Mouse (Mus musculus) adrenal gland, adult (tissue): ENCODE measurements at regions not wholly inside any gene's neighbourhood (a gene's known extent, or its start where the extent isn't known, plus 50 kb on each side); places are given as distances from the start of the nearest gene placed in this dataset.
"Not testable (repeated sequence)": the region's sequence is repeated elsewhere in the genome, so short reads cannot be mapped to it uniquely, and the experiment has no call there.

ENCODE experiments used
- DNase-seq, 2 experiments: peaks; one replicate each; pipeline ENCODE4 v3.0.0; 2022 to 2023; ENCODE audit warnings: low spot score in 1 of 2; ENCODE audit not compliant: inconsistent age in 2 of 2

- no peak for DNase-seq
Measured at GRCm38 (mm10) chr6:144940871-144941380, 135.1 kb downstream of the Bcat1 start.

- no peak for DNase-seq
Measured at GRCm38 (mm10) chr6:144938613-144939236, 137.3 kb downstream of the Bcat1 start.

DNA sequence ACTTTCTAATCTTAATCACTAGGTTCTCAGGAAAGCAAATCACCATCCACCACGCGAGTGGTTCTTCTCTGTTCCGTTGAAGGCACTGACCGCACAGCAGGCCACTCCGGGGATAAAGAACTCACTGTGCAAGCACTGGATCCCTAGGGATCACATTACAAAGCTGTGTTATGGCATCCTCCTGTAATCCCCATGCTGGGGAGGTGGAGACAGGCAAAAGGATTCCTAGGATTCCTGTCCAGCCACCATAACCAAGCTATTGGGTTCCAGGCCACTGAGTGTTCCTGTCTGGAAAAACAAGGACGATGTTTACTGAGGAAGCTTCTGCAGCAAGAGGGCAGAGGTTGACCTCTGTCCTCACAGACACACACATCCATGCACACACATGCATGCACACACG lies 138.8 kb downstream of the Bcat1 start:
- no peak for DNase-seq

DNA sequence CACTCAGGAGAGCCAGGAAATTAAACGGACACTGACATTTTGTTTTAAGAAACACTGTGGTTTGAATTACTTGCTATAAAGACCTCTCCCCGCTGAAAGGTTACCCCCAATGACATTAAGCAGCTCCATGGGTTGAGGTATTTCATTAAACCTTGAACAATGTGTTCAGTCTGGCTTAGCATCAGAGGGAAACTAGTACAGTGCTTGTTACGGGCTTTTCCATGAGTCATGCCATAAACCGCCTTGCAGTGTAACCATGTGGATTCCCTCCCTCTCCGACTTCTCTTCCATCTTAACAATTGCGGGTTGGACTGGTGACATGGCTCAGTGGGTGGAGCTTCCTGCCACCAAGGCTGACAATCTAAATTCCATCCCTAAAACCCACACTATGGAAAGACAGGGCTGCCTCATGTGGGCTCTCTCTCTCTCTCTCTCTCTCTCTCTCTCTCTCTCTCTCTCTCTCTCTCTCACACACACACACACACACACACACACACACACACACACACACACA lies 142.2 kb downstream of the Bcat1 start:
- DNase-seq = peak; percentile 10 to 22

DNA sequence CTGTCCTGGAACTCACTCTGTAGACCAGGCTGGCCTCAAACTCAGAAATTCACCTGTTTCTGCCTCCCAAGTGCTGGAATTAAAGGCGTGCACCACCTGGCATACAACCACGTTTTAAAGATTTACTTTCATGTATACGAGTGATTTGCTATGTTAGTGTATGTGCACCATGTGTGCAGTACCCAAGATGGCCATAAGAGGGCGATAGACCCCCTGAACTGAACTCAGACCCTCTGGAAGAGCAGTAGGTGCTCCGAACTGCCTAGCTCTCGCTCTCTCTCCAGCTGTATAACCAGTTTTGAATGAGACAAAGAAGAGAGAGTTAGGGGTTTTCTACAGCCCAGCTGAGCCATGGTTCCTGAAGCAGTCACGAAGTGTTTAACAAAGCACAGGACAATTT lies 143.6 kb downstream of the Bcat1 start:
- no peak for DNase-seq

GRCm38 (mm10) chr6:144929959-144930358 lies 146.0 kb downstream of the Bcat1 start:
- no peak for DNase-seq

DNA sequence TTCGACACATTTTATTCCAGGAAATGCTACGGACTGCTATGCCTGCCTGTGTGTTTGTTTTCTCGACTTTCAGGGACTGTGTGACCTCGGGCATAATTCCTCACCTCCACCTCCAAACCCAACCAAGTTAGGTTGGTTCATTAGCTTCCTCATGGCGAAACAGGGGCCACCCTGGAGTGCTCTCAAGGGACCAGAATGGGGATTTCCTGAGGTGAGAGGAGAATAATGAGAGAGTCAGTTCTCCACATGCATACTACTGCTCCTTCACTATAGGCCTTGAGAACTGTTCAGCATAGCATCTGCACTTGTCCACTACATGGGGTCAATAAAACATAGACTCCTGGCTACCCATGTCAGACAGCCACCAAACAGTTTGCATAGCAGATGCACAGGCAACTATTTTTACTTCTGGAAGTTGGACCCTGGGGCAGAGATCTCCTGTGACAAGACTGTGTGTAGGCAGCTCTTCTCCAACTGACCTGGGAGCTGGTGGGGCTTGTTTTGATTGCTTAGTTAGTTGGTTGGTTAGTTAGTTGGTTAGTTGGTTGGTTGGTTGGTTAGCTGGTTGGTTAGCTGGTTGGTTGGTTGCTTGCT lies 146.6 kb downstream of the Bcat1 start:
- DNase-seq = no peak

GRCm38 (mm10) chr6:144927599-144927998 lies 145.8 kb upstream of the Sox5 start:
- no peak for DNase-seq

DNA sequence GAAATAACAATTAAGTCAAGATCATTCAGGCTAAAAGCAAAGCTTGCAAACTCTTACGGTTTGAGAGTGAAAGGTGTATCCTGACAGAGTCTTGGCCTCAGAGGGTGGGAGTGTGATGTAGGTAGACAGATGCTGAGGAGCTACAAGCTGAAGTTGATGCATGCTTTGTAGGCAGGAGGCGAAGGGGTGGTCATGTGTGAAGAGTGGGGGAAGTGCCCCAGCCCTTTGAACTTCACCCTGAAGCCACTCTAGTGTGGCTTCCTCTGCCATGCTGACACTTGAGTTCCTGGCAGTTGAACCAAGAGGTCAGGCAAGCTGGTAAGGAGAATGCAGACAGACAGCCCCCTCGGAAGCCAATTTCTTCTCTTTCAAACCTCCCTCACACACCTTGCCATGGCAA lies 141.0 kb upstream of the Sox5 start:
- no peak for DNase-seq

DNA sequence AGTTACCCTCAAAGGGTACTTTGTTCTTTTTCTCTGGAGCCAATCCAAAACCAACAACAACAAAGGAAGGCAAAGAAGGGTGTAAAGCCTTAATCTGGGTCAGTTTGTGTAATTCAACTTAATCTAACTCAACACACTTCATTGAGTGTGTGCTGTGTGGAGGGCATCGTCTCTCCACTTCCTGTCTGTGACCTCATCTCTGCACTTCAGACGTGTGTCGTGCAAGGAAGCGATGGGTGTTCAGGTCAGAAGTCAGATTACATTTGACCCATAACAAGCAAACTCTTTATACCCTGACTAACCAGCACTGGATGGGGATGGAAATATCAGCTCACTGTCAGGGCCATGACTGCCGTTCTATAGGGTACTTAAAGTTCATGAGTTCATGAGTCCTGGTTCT lies 138.0 kb upstream of the Sox5 start:
- no peak for DNase-seq

DNA sequence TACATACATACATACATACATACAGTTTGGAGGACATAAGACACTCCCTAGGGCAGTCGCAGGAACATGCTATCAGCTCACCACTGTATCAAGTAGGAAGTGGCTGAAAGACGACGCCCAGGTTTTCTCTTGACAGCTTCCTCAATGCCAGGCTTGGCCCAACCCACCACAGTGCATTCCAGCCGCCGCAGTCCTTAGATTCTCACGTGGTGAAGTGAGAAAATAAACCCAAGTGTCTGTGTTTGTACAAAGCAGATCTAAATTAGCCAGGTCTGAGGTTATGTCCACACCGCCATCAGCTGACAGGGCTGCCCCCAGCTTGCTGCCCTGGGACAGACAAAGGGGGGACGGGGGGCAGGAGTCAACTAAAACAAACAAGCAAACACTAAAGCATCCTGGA lies 135.4 kb upstream of the Sox5 start:
- no peak for DNase-seq

DNA sequence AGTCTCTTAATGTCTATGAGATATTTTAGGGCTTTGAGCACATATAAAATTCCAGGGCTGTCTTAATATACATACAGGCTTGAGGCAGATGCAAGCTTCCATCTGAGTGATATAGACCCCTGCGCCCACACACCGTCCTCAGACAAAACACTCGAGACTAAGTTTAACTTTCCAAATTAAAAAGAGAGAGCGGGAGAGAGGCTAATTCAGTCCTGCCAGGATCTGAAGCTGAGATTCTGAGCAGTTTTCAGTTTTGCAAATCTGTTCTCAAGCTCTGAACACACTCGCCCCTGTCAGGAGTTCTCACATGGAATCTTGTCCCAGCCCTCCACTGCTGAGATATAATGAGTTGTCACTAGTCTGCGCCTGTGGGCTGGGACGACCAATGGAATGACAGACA lies 130.0 kb upstream of the Sox5 start:
- DNase-seq = no peak

- DNase-seq = no peak
Measured at GRCm38 (mm10) chr6:144910392-144910791, 128.6 kb upstream of the Sox5 start.

DNA sequence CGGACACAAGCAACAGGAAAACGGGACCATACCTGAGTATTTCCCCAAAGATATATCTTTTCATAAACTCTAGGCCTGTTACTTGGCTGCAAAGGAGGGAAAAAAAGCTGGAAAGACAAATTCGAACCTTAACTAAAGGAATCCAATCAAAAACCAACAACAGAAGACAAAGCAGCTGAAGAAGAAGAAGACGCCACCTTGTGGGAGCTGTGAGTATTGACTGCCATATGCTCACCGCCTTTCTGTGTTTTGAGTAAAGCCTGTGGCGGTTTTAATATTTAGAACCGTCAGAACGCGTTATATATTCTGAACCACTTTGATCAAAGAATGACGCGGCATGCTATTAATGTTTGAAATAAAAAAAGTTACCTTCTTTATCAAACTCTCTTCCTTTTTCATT lies 126.9 kb upstream of the Sox5 start:
- DNase-seq = peak in 1 of 2 experiments; percentile 26

- DNase-seq = no peak
Measured at GRCm38 (mm10) chr6:144903156-144903555, 121.4 kb upstream of the Sox5 start.

DNA sequence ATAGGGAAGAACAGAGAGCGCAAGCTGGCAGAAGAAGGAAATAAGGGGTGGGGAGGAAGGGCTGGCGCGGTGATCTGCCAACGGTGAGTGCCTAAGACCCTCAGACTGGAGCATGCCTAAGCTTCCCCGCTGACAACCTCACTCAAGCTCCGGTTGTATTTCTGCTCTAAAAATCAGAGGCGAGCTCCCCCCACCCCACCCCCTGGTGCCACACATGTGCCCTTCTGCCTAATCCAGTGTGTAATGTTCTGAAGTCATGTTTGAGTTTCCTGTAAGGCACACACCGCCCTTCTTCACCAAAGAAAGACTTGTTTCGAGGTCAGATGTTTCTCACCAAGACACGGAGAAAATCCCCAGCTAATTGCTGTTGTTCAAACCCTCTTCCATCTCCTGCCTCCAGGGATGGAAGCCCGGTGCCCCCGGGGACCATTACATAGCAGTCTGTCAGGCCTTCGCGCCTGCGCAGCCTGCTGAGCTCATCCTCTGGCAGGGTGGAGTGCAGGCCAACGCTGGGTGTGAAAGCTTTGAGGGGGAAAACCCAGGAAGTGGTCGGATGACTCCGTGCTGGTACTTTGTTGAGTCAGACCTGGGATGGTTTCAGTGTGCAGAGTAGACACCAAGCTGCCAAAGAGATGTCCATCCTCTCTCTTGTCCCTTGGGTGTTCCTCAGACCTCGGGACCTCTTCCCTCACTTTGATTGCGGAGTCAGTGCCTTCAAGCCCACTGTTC lies 120.7 kb upstream of the Sox5 start:
- peak; percentile 7 to 24 for DNase-seq

DNA sequence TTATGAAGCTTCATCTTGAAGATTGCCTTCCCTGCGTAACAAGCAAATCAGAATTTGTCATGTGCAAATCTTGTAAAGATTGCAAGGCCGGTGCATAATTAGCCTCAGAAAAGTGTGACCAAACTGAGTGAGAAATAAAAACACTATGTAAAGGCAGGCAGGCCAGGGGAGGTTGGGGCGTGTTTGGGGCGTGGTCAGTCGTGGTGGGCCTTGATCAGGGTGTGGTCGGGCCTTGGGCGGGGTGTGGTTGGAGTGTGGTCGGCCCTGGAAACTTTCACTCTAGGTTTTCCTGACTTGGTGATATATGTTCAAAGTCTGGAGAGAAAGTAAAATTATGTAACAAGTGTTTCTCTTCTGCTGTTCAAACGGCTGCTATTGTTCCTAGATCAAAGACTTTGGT lies 120.0 kb upstream of the Sox5 start:
- DNase-seq = no peak

GRCm38 (mm10) chr6:144900858-144901257 lies 119.1 kb upstream of the Sox5 start:
- not testable (repeated sequence) for DNase-seq

- no peak for DNase-seq
Measured at GRCm38 (mm10) chr6:144897526-144897925, 115.7 kb upstream of the Sox5 start.

GRCm38 (mm10) chr6:144890914-144891313 lies 109.1 kb upstream of the Sox5 start:
- no peak for DNase-seq

DNA sequence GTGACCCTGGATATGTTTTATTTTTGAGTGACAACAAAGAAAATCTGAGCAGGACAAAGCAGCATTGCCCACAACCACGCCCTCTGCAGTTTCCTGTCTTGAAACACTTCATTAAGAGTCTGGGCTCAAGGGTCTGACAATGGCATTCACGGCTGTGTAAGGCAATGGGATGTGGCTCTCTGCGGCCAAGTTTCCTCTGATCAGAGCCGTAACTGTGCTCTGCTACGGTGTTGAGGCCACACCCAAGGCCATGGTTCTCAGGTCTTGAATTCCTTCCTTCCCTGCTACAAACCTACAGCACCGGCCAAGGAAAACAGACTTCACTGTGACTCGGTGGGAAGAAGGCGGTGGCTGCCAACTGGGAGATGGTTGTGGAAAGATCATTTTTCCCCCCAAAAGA lies 108.4 kb upstream of the Sox5 start:
- no peak for DNase-seq

GRCm38 (mm10) chr6:144883117-144883516 lies 101.3 kb upstream of the Sox5 start:
- no peak for DNase-seq
